Mouse (Mus musculus): ENCODE data around the gene Olfr38. TPM values are rescaled to one million over a fixed set of nuclear protein-coding genes. Genes with fewer than 3 reads are reported as not detected.

The Olfr38 gene
- not detected for polyA plus RNA-seq (2012; fragmentation: generic; extraction: Trizol)

DNA sequence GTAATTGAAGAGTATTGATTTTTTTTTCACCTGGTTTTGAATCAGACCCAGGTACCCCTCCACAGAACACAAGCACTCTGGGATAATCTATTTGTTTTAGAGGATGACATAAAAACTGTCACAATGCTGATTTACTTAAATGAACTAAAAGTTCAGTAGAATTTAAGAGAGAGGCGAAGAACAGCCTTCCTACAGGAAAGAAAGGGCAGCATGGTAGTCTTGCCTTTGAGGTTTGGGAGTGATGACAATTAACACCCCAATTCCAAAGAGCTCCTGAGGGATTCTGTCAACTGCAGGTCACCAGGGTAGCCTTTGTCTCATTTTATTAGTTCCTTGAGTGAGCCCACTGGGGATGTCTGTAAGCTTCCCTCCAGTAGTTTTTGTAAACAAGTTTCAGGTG is at the start of gene Olfr38:
Gene Olfr38, plus strand, starts transcription at position 301 of the 400 bp plus-strand sequence.

DNA sequence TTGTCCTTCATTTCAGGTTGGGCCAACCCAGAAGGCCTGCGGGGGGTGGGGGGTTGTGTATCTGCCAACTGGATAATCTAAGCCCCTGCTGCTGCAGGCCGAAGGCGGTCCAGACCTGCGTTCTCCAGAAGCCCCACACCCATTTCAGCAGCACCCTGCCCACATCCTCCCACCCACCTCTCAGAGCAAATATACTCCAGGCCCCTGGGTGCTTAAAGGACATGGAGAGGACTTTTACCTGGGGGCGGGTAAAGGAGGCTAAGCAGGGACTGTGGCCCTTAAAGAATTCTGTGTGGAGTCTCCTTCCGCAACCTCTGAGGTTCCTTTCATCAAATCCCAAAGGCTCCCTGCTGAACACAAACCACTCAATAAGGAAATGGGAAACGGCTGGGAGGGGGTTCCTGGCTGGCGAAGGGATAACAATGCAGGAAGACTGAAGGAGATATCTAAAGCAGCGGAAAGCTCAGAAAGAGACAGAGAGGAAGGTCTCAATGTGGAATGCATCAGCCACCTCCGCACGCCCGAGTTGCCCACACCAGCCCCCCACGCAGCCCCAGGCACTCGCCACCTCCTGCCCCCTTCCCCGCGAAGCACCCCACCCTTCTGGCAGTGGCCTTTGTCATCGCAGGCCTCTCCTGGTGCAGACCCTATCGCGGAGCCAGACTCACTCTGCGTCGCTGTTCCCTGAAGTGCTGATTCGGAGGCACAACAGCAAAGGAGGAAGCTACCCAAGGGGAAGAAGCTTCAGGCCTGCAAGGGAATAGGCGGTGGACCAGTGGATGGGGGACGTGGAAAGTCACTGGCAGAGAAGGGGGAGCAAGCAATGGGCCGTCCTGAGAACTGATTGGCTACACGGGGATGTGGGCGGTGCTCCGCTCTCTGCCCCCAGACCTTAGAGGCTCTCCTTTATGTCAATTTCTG is 46.7 kb upstream of the Olfr38 start, which contains the start of gene Tcaf1:
Gene Tcaf1, minus strand, starts transcription at position 798 of the 921 bp plus-strand sequence.

DNA sequence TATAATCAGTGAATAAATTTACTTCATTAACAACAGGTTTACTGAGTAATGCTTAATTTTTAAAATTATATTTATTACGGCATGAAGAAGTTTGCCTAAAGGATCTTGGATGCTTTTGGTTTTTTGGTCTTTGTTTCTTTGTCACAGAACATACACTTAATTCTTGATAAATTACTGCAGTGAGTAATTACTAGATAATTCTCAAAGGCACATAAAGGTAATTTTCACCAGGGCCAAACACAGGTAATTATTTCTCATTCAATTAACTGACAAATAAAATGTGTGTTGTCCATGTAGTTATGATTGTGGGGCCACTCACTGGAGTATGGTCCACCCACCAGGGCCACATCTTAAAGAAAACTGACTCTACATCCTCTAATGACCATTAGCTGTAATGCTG is 17.1 kb upstream of the Olfr38 start, which contains the start of gene Olfr453:
Gene Olfr453, plus strand, starts transcription at position 301 of the 400 bp plus-strand sequence.

DNA sequence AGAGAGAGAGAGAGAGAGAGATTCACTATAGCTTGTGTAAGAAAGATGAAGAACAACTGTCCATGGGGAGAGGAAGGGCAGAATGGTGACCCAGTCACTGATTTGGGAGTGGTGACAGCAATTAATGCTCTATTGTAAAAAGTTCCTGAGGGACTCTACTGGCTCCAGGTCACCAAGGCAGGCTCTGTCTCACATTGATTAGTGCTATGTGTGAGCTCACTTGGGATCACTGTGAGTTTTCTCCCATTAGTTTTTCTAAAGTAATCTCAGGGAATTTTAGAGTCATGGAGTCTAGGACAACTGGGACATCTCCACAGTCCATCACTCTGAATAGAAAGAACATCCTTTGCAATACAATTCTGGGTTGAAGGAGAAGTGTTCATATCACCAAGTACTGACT is 28.6 kb downstream of the Olfr38 start, which contains the start of gene Olfr452:
Gene Olfr452, plus strand, starts transcription at position 301 of the 400 bp plus-strand sequence.

DNA sequence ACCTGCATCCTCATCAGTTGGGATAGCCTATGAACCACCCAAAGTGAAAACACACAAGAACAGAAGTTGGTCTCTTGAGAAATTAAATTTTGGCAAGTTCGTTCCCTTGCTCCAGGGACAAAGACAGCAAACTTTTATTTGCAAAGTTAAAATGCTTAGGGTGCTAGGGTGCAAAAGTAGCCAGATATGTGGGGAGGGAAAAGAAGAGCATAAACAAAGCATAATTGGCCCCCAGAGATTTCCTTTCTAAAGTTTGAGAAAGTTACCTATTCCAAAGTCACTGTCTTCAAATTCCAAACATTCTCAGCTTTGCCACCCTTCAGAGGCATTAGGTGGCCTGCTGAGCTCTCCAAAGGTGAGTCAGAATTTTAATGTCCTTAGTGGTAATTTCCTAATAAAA is 55.4 kb downstream of the Olfr38 start, which contains the start of gene Olfr450:
Gene Olfr450, plus strand, starts transcription at position 301 of the 400 bp plus-strand sequence.

Other genes with a start within 250 kb of the Olfr38 start
- not detected for gene Olfr455, start 208.8 kb upstream of the Olfr38 start, polyA plus RNA-seq (2012; fragmentation: generic; extraction: Trizol)
- gene Tcaf3, start 158.7 kb upstream of the Olfr38 start, polyA plus RNA-seq (2012; fragmentation: generic; extraction: Trizol): under 1 TPM in 1 of 2 experiments, not detected in 1; 0.04 TPM
- gene Tcaf2, start 111.2 kb upstream of the Olfr38 start, polyA plus RNA-seq (2012; fragmentation: generic; extraction: Trizol): 1 to 10 TPM in 1 of 2 experiments, under 1 TPM in 1; 0.14 to 1.3 TPM
- gene Tcaf1, start 46.3 kb upstream of the Olfr38 start, polyA plus RNA-seq (2012; fragmentation: generic; extraction: Trizol): 10 to 100 TPM in 1 of 2 experiments, 1 to 10 TPM in 1; 3.7 to 22.2 TPM
- not detected for gene Olfr453, start 17.0 kb upstream of the Olfr38 start, polyA plus RNA-seq (2012; fragmentation: generic; extraction: Trizol)
- not detected for gene Olfr452, start 28.7 kb downstream of the Olfr38 start, polyA plus RNA-seq (2012; fragmentation: generic; extraction: Trizol)
- gene Olfr450, start 55.5 kb downstream of the Olfr38 start, polyA plus RNA-seq (2012; fragmentation: generic; extraction: Trizol): not detected
- not detected for gene Olfr449, start 78.0 kb downstream of the Olfr38 start, polyA plus RNA-seq (2012; fragmentation: generic; extraction: Trizol)
- gene Olfr448, start 134.0 kb downstream of the Olfr38 start, polyA plus RNA-seq (2012; fragmentation: generic; extraction: Trizol): not detected
- gene Olfr447, start 152.5 kb downstream of the Olfr38 start, polyA plus RNA-seq (2012; fragmentation: generic; extraction: Trizol): not detected
- not detected for gene Olfr446, start 165.0 kb downstream of the Olfr38 start, polyA plus RNA-seq (2012; fragmentation: generic; extraction: Trizol)
- not detected for gene Olfr444, start 192.7 kb downstream of the Olfr38 start, polyA plus RNA-seq (2012; fragmentation: generic; extraction: Trizol)

Measured in C3H10T1/2 (cell line).